Mouse (Mus musculus) olfactory bulb, adult 2 months (tissue): ENCODE results near the gene Cenpa.

ENCODE experiments used
- CTCF ChIP-seq: fragments of 200-500 bp; IDR thresholded peaks from 2 replicates; pipeline ENCODE4 v1.5.1; 2012; ENCODE audit warnings: low read depth, mild to moderate bottlenecking, low read length, moderate library complexity; ENCODE audit not compliant: insufficient read depth
- POLR2A ChIP-seq: fragments of 200-500 bp; IDR thresholded peaks from 2 replicates; pipeline ENCODE4 v1.6.1; 2012; ENCODE audit warnings: mild to moderate bottlenecking, low read depth, low read length, moderate library complexity; ENCODE audit not compliant: insufficient read depth

DNA sequence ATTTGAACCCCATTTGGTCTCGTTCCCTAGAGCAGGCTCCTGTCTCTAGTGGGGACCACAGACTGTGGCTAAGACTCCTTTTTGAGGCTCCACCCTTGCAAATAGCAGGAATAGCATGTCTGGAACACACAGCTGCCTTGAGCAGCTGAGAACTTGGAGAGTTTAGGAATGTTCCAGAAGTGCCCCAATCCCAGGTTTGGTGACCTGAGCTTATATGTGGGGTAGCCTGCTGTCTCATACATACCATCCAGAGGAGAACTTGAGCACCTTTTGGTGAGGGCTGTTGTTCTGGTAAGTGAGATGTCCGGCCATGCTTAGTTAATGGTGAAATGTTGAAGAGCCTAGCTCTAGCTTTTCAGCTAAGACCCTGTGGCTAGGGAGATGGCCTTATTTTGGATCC is 49.7 kb downstream of the Cenpa start:
- TF ChIP-seq CTCF (no peak), POLR2A (no peak)
